Mouse (Mus musculus): Measurements from ENCODE around the gene Olfr506.
"Not testable (repeated sequence)": the region's sequence is repeated elsewhere in the genome, so short reads cannot be mapped to it uniquely, and the experiment has no call there.

Gene Olfr506

DNA sequence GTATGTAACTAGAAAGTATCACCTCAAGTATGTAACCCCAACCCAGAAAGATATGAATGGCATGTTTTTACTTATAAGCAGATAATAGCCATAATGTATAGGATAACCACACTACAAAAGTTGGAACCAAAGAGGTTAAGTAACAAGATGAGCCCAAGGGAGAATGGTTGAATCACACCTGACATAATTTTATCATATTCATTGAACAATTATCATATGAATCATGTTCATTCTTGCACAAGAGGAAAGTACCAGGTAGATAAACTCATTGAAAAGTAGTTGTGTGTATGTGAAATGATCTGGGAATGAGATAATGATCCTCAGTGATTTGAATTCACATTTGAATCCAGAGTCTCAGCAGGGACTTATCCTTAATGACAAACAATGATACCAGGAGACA lies at the start of gene Olfr506:
TSS of gene Olfr506 (plus strand) at position 301 of the 400 bp plus-strand sequence.
- DNase-seq, result no peak

DNA sequence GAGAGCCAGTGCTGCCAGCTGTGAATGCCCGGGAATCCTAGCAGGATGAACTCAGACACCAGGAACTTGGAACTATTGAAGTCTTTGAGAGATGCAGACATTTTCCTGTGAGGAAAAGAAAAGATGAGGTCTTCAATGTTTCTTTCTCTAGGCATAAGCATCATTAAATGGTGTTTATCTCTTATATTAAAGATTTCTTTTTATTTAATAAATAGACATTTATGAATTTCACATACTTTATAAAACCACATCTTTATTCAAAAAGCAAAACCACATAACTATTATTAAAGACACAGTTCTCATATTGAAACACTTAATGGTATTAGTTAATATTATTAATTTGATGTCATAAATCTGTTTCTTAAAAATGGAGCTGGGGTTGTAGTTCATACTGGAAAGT lies 44.9 kb upstream of the Olfr506 start, which contains the start of gene Olfr504:
TSS of gene Olfr504 (minus strand) at position 101 of the 400 bp plus-strand sequence.
- no peak for DNase-seq

DNA sequence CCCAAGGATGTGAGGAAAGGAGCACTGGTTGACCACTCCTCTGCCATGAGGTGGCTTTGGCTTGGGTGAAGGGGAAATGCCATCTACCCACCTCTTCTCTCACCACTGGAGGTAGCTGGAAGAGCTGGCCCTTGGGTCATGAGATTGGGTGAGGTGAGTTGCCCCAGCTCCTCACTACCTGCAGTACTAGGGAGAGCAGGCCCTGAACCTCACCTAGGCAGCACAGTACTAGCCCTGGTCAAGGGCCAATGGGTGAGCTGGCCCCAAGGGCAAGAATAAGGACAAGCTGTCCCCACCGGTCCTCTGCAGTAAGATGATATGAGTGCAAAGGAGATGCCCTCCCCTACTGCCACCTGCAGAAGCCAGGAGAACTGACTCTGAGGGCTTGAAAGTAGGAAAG lies 20.8 kb upstream of the Olfr506 start:
- no peak for DNase-seq

DNA sequence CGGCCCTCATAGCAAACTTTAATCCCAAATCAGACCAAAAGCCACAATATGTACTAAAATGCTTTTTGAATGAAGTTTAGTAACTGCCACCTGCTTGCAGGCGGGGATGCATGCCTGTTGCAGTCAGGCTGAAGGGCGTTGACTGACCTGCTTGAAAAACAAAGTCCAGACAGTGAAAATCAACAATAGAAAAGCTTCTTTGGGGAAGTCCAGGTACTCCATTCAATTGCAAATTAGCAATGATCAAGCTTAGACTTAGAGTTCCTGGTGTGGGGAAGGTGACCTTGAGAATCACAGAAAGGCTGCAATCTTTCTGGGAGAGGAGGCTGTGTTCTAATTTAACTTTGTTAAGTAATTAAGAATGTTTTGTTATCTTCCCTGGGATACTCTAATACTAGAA lies 8.7 kb upstream of the Olfr506 start:
- DNase-seq, result not testable (repeated sequence)

DNA sequence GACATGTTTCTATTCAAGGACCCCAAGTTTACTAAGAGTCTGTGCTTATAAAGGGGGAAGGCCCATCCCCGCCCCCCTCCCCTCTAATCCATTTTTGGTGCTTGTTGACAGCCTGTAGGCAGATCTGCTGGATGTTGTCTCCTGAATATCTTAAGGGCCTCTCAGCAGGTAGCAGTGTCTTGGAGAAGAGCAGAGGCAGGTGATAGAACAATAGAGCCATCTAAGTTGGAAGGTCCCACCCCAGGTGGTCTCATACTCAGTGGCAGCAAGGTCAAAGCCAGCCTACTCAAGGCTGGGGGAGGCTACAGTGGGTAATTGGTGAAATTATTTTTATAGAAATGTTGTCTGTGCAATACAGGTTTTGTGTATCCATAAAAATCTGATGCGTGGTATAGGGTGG lies 3.5 kb downstream of the Olfr506 start:
- DNase-seq, result no peak

DNA sequence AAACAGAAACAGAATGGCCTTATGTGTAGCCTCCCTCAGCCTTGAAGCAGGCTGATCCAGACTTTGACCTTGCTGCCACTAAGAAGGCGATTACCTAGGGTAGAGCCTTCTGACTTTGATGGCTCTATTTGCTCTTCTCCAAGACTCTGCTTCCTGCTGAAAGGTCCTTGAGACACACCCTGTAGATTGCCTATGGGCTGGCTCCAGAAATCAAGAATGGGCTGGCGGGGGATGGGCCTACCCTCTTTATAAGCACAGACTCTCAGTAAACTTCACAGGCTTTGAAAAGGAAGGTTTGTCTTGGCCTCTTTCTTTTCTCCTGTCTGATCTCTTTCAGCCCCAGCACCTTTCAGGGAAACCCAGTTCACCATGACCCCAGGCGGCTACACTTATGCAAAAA lies 6.2 kb downstream of the Olfr506 start:
- not testable (repeated sequence) for DNase-seq

DNA sequence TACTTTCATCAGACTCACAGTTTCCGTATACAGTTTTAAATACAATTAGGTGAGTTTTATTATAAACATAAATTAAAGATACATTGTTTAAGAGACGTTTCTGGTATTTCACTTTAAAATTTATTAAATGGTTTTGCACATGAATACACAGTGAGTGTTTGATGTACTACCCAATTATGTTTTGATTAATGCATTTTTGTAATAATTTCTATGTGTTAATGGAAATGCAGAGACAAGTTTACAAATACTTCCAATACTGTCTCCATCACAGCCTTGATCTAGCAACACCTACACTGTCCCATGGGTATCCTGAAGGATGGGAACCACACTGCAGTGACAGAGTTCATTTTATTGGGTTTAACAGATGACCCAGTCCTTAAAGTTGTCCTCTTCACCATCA lies 10.9 kb downstream of the Olfr506 start, which contains the start of gene Olfr507:
TSS of gene Olfr507 (plus strand) at position 301 of the 400 bp plus-strand sequence.
- no peak for DNase-seq

DNA sequence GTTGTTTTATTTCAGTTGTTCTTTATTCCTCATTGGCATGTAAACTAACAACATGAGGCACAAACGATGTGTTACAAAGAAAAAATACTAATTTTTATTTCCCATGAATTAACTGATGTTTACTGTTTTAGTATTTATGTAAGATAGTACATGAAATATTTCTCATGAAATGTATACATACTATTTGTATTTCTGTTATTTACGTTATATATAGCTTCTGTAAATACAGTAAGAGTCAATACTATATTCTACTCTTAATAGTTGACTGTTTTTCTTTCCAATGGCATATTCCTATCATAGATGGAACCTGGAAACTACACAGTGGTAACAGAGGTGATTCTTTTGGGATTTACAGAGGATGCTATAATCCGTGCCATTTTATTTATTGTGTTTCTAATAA lies 19.1 kb downstream of the Olfr506 start, which contains the start of gene Olfr508:
TSS of gene Olfr508 (plus strand) at position 301 of the 400 bp plus-strand sequence.
- DNase-seq, result no peak

DNA sequence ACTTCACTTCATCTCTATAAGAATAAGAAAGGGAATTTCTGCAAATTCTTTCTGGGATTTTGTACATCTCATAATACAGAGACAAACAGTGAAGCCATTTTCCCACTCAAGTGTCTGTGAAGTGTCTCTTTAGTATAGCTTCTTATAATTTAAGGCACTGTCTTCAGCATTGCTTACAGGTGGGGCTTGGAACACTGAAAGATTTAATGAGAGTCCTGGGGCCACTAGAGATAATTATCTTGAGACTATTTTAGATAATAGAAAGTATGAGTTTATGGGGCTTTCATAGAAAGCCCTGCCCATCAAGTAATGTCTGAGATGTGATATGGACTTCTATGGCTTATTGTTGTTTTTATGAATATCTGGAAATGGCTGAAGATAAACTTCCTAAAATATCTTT lies 41.2 kb downstream of the Olfr506 start, which contains the start of gene Olfr509:
TSS of gene Olfr509 (minus strand) at position 101 of the 400 bp plus-strand sequence.
- no peak for DNase-seq

DNA sequence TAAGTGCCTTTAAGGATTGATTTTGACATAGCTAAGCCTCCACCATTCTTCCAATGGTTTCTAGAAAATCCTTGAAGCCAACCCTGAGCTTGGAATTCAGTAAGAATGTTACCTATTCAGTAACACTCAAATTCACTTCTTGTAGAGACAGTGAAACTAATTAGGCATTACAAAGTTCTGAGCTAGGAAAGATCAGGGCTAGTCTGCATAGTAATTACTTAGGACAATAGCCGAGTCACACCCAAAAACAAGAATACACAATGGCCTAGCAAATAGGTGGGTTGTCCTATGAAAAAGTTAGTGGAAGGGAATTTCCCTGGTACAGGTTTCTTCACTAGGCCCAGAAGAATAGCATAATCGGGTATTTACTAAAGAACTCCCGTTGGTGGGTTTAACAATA lies 51.8 kb downstream of the Olfr506 start:
- DNase-seq, result no peak

Measured in kidney, postnatal 10 days (tissue).